Mouse (Mus musculus) MEL (cell line): ENCODE measurements at regions not wholly inside any gene's neighbourhood (a gene's known extent, or its start where the extent isn't known, plus 50 kb on each side); places are given as distances from the start of the nearest gene placed in this dataset.

Experiments used
- CHD1 ChIP-seq: IDR thresholded peaks from 2 replicates; pipeline ENCODE4 v1.6.1; 2012; ENCODE audit warnings: low read depth, mild to moderate bottlenecking, inconsistent platforms, low read length, improper control_type of control experiment
- CTCF ChIP-seq, 3 experiments: IDR thresholded peaks in 2 of 3; conservative IDR thresholded peaks in 1 of 3; 2 replicates each; pipeline ENCODE4 v1.5.1; 2011 to 2012; ENCODE audit warnings: low read length in 3 of 3, low read depth in 2 of 3, mild to moderate bottlenecking in 2 of 3, improper control_type of control experiment in 1 of 3, inconsistent platforms in 1 of 3, mixed read lengths in 1 of 3, moderate library complexity in 1 of 3; ENCODE audit not compliant: control insufficient read depth in 1 of 3, insufficient read depth in 1 of 3, poor library complexity in 1 of 3, severe bottlenecking in 1 of 3
- E2F4 ChIP-seq: IDR thresholded peaks from 2 replicates; pipeline ENCODE4 v1.6.1; 2011; ENCODE audit warnings: low read depth, low read length, improper control_type of control experiment, borderline replicate concordance
- ELF1 ChIP-seq: IDR thresholded peaks from 2 replicates; pipeline ENCODE4 v1.6.1; 2014; ENCODE audit warnings: low read depth, mild to moderate bottlenecking, inconsistent platforms, low read length, improper control_type of control experiment, moderate library complexity
- ETS1 ChIP-seq: IDR thresholded peaks from 2 replicates; pipeline ENCODE4 v1.6.1; 2012; ENCODE audit warnings: low read depth, mild to moderate bottlenecking, inconsistent platforms, low read length, improper control_type of control experiment, moderate library complexity
- GATA1 ChIP-seq: IDR thresholded peaks from 2 replicates; pipeline ENCODE4 v1.6.1; 2011; ENCODE audit warnings: low read depth, low read length, improper control_type of control experiment
- HCFC1 ChIP-seq: IDR thresholded peaks from 2 replicates; pipeline ENCODE4 v1.6.1; 2012; ENCODE audit warnings: low read depth, mild to moderate bottlenecking, inconsistent platforms, low read length, improper control_type of control experiment, moderate library complexity
- KAT2A ChIP-seq: conservative IDR thresholded peaks from 2 replicates; pipeline ENCODE4 v1.6.1; 2012; ENCODE audit warnings: low read depth, low read length, improper control_type of control experiment, inconsistent platforms
- POLR2AphosphoS5 ChIP-seq: IDR thresholded peaks from 2 replicates; pipeline ENCODE4 v1.6.1; 2012; ENCODE audit warnings: low read depth, borderline replicate concordance, mild to moderate bottlenecking, inconsistent platforms, low read length, moderate library complexity, mixed read lengths
- SIN3A ChIP-seq: IDR thresholded peaks from 2 replicates; pipeline ENCODE4 v1.6.1; 2012; ENCODE audit warnings: low read length, improper control_type of control experiment, inconsistent platforms
- TAL1 ChIP-seq: IDR thresholded peaks from 2 replicates; pipeline ENCODE4 v1.6.1; 2012; ENCODE audit warnings: mild to moderate bottlenecking, inconsistent platforms, low read length, moderate library complexity, mixed read lengths
- TBP ChIP-seq: IDR thresholded peaks from 2 replicates; pipeline ENCODE4 v1.8.0; 2011; ENCODE audit warnings: low read depth, low read length, improper control_type of control experiment
- USF2 ChIP-seq, 2 experiments: IDR thresholded peaks; 2 replicates each; pipeline ENCODE4 v1.6.1; 2011 to 2012; ENCODE audit warnings: improper control_type of control experiment in 2 of 2, low read length in 2 of 2, borderline replicate concordance in 1 of 2, inconsistent platforms in 1 of 2, low read depth in 1 of 2, mild to moderate bottlenecking in 1 of 2; ENCODE audit not compliant: insufficient read depth in 1 of 2
- ZC3H11A ChIP-seq: IDR thresholded peaks from 2 replicates; pipeline ENCODE4 v1.6.1; 2012; ENCODE audit warnings: low read depth, mild to moderate bottlenecking, inconsistent platforms, low read length, improper control_type of control experiment

DNA sequence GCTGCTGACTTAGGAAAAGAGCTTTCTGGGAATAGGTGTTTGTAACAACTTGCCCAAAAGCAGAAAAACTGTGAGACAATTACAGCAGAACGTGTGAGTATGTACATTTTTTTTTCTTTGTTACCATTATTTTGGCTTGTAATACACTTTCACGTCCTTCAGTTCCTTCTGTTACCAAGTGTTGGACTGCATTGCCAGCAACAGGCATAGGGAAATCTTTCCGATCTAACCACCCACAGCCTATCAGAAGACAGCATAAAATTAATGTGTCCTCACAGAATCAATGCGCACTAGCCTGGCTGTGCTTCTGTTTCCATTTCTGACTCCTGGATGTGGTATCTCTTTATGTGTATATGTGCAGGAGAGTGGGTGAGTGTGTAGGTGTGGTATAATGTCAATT lies 76.6 kb upstream of the Ifne start:
- no peak for TF ChIP-seq ELF1
- no peak for TF ChIP-seq CTCF (IDR thresholded peaks at IDR 0.05 in 2 of 3, conservative IDR thresholded peaks at IDR 0.05 in 1 of 3; ENCODE audit: control insufficient read depth in 1 of 3, insufficient read depth in 1 of 3, low read depth in 2 of 3, low read length in 3 of 3, poor library complexity in 1 of 3, severe bottlenecking in 1 of 3)
- no peak for TF ChIP-seq POLR2AphosphoS5
- no peak for TF ChIP-seq TAL1
- no peak for TF ChIP-seq TBP
- no peak for TF ChIP-seq E2F4
- TF ChIP-seq HCFC1, result no peak
- no peak for TF ChIP-seq CHD1
- TF ChIP-seq GATA1, result no peak
- TF ChIP-seq ETS1, result no peak
- no peak for TF ChIP-seq ZC3H11A
- TF ChIP-seq SIN3A, result no peak
- TF ChIP-seq KAT2A, result no peak
- TF ChIP-seq USF2 (IDR thresholded peaks at IDR 0.05; ENCODE audit: borderline replicate concordance in 1 of 2, insufficient read depth in 1 of 2, low read depth in 1 of 2, low read length in 2 of 2), result no peak
